Mouse (Mus musculus) megakaryocyte, embryonic 14.5 days (primary cell): ENCODE measurements around the gene Naa15.

Experiments
- FLI1 ChIP-seq: IDR thresholded peaks from 2 replicates; pipeline ENCODE4 v1.6.1; 2012; ENCODE audit warnings: low read length, inconsistent platforms, mixed read lengths
- GATA1 ChIP-seq: IDR thresholded peaks from 3 replicates; pipeline ENCODE4 v1.6.1; 2012; ENCODE audit warnings: mixed read lengths, low read length, inconsistent platforms, borderline replicate concordance

GRCm38 (mm10) chr3:51393651-51394050 is 21.3 kb upstream of the Naa15 start:
- TF ChIP-seq GATA1: no peak
- no peak for TF ChIP-seq FLI1
